Mouse (Mus musculus) erythroblast, adult 5-6 weeks (primary cell): ENCODE measurements around the gene Cylc2. TPM values are rescaled to one million over a fixed set of nuclear protein-coding genes. Genes with fewer than 3 reads are reported as not detected.

Source experiments
- ATAC-seq: replicated peaks from 2 replicates; pipeline ENCODE4 v1.8.0; 2016; ENCODE audit warnings: moderate number of reproducible peaks, mild to moderate bottlenecking, moderate TSS enrichment, inconsistent platforms; ENCODE audit not compliant: poor library complexity, low FRiP score, severe bottlenecking
- total RNA-seq, 2 experiments: library from RNA; stranded (forward) in 1 of 2; stranded (reverse) in 1 of 2; fragments of 150-400 nt in 1 of 2; fragments of 200-764, 138-1000 nt in 1 of 2; gene quantifications; 2 replicates each; pipeline versions ENCODE4 v1.2.3 to v1.2.4; 2015 to 2017; ENCODE audit warnings: low replicate concordance in 2 of 2

Cylc2 gene
- not detected in 2 replicates for total RNA-seq (2015; ENCODE audit: low replicate concordance)
- total RNA-seq (2017; ENCODE audit: low replicate concordance), result not detected in 2 replicates

DNA sequence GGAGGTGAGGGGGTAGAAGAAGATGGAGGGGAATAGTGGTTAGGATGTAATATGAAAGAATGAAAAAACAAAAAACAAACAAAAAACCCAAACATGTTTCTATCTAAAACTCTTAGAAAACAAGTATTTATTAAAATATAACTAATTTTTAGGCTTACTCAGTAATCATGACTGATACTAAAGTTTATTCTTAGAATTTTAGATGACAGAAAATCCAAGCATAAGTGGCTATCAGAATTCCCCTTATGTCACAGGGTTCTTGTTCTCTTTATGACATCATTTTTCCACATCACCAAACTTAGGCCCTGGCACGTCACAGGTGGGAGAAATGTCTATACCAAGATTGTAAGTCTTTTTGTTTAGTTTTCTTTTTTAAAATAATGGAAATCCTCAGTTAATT is at the start of gene Cylc2:
Cylc2 (plus strand) TSS at position 301 of the 400 bp plus-strand sequence.
- no peak for ATAC-seq
